Mouse (Mus musculus) kidney, adult 8-10 months (tissue): ENCODE measurements around the gene Fahd2a.
A peak's percentile ranks its signal among the peaks of the same experiment; 100 is the strongest.

Experiments used
- DNase-seq, 2 experiments: peaks; one replicate each; pipeline ENCODE4 v3.0.0; 2022

The Fahd2a gene

GRCm38 (mm10) chr2:127430238-127430637, 14.1 kb downstream of the Fahd2a start:
- peak; percentile 57 to 69 for DNase-seq

GRCm38 (mm10) chr2:127424977-127425376, 19.4 kb downstream of the Fahd2a start, which contains the start of gene Gpat2:
Gene Gpat2, plus strand, starts transcription at chr2:127425199.
- no peak for DNase-seq

DNA sequence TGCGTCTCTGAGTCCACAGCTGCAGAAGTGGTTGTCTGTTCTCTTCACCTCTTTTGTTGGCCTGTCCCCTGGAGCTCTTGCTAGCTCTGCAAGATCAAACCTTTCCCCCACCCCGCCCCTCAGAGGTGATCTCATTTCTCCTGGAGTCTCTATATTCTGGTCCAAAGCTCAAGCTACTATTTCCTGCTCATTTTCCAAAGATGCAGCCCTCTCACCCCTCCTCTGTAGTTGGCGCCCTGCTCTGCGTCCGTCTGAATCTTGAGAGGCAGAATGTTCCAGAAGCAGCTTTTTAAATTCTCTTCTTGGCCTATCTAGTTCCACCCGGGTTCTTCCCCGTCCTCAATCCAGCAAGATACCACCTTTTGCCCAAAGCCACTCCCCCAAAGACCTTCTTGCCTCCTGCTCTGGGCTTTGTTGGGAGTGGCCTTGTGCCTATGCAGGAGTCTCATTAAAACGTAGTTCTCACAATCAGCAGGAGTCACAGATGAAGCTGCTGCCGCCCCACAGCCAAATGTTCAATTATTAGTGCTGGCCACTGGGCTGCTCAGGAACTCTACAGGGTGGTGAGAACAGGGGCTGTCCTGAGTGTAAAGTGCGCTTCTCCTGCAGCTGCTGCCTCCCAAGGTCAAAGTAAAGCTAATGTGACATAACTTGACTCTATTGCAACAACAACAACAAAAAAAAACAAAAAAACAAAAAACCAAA, 25.9 kb downstream of the Fahd2a start:
- DNase-seq, result peak; percentile 69 to 70

GRCm38 (mm10) chr2:127416706-127417105, 27.7 kb downstream of the Fahd2a start:
- DNase-seq, result peak; percentile 82 to 89

DNA sequence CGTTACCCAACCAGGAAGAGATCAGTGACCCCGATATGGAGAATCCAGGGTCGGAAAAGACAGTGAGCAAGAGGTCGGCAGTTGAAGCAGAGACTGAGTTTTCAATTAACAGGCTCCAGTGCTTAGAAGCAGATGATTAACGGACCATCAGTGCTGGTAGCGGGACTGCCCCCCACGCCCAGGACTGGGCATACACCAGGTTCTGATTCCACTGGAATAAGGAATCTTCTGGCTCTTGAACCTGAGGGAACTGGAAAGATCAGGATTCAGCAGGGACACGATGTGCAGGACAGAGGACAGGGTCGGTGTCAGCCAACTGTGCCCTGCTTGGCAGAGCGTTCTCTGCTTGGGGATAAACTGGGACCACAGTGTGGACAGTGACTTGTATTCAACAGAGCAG, 28.6 kb downstream of the Fahd2a start:
- peak; percentile 92 for DNase-seq

DNA sequence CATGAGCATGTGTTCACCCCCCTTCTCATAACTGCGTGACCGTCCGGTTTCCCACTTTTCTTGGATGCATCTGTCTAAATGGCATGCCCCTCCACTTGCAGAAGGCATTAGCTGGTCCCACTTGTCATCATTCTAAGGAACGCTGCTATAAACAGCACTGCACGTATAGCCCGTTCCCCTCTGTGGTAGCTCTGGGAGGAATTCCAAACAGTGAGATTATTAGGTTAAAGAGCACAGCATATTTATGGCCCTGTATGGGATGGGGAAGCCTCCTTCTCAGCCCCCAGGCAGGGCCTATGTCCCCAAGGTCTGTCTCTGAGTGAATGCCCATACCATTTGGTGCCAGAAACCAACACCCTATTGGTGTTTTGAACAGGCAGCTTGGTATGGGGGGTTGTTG, 33.2 kb downstream of the Fahd2a start:
- DNase-seq, result no peak

DNA sequence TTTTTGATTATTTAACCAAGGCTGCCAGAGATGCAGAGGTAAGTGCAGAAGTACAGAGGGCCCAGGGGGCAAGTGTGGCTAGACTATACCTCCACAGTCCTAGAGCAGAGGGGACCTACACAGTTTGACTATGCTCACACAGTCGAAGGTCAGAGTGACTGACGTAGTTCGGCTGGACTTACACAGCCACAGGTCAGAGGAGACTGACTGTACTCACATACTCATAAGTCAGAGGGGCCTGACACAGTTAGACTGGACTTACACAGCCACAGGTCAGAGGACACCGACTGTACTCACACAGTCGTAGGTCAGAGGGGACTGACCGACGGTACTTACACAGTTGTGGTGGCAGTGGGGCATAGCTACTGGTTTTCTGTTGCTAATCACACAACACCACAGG, 45.6 kb downstream of the Fahd2a start:
- DNase-seq, result no peak

GRCm38 (mm10) chr2:127394606-127395161, 49.7 kb downstream of the Fahd2a start:
- DNase-seq, result no peak

GRCm38 (mm10) chr2:127391323-127391722, 53.0 kb downstream of the Fahd2a start:
- no peak for DNase-seq

GRCm38 (mm10) chr2:127390846-127391245, 53.5 kb downstream of the Fahd2a start:
- no peak for DNase-seq

- no peak for DNase-seq
These were observed 54.0 kb downstream of the Fahd2a start for GRCm38 (mm10) chr2:127390352-127390751.

- DNase-seq, result no peak
These were observed 56.8 kb downstream of the Fahd2a start for GRCm38 (mm10) chr2:127387521-127387920.
